Mouse (Mus musculus): ENCODE data around the gene Hist1h3f. TPM values are rescaled to one million over a fixed set of nuclear protein-coding genes. Genes with fewer than 3 reads are reported as not detected.

Gene Hist1h3f
- 0.62 and 0.89 TPM in 2 replicates for polyA plus RNA-seq (2014; fragmentation: Nextera tagmentation; extraction: Ambion mirVana)

- under 1% methylated on average over 21 of the region's 45 CpGs for WGBS
- ATAC-seq, result peak; percentile 95
- DNase-seq (ENCODE audit: low spot score), result peak; percentile 99
Observed at GRCm38 (mm10) chr13:23543965-23544786, at the start of gene Hist1h3f. Hist1h3f (plus strand) TSS chr13:23544052.

GRCm38 (mm10) chr13:23495526-23495925 is 48.3 kb upstream of the Hist1h3f start:
- H3K4me3 ChIP-seq (ENCODE audit: low read depth, low read length), result no peak overlapping the region
- WGBS, result 79% methylated on average over 6 of the region's 6 CpGs
- H3K9me3 ChIP-seq (replicated peaks; ENCODE audit: control insufficient read depth, low read length), result no peaks in the 10 kb centered on the region
- H3K4me1 ChIP-seq (ENCODE audit: control insufficient read depth, insufficient read depth, low read length), result 0 out of 2 replicates have a peak, but pooled peaks cover 3% of the 10 kb centered on the region
- H3K4me2 ChIP-seq (ENCODE audit: low read length), result no peak overlapping the region
- no peak for DNase-seq (ENCODE audit: low spot score)
- no peaks in the 10 kb centered on the region for H3K27me3 ChIP-seq (replicated peaks; ENCODE audit: control insufficient read depth, insufficient read depth, low read length)
- H3K36me3 ChIP-seq (ENCODE audit: control insufficient read depth, insufficient read depth, low read length), result no peaks in the 10 kb centered on the region
- H3K9ac ChIP-seq (ENCODE audit: low read length), result no peak overlapping the region
- ATAC-seq, result no peak
- H3K27ac ChIP-seq (ENCODE audit: low read depth, low read length), result no peak overlapping the region

More at GRCm38 (mm10) chr13:23543965-23544786, at the start of gene Hist1h3f:
- Histone ChIP-seq H3K27me3 (replicated peaks; ENCODE audit: control insufficient read depth, insufficient read depth, low read length) (no peaks in the 10 kb centered on the region), H3K4me2 (ENCODE audit: low read length) (peak within 1 kb of the TSS; percentile 81), H3K27ac (ENCODE audit: low read depth, low read length) (peak within 1 kb of the TSS; percentile 92), H3K4me3 (ENCODE audit: low read depth, low read length) (peak within 1 kb of the TSS; percentile 41), H3K9me3 (replicated peaks; ENCODE audit: control insufficient read depth, low read length) (no peaks in the 10 kb centered on the region), H3K9ac (ENCODE audit: low read length) (peak within 1 kb of the TSS; percentile 62), H3K36me3 (ENCODE audit: control insufficient read depth, insufficient read depth, low read length) (no peaks in the 10 kb centered on the region), H3K4me1 (ENCODE audit: control insufficient read depth, insufficient read depth, low read length) (no peaks in the 10 kb centered on the region)

- Histone ChIP-seq H3K4me2 (ENCODE audit: low read length) (peak overlapping the region; percentile 38), H3K27ac (ENCODE audit: low read depth, low read length) (no peak overlapping the region), H3K27me3 (replicated peaks; ENCODE audit: control insufficient read depth, insufficient read depth, low read length) (no peaks in the 10 kb centered on the region), H3K4me1 (ENCODE audit: control insufficient read depth, insufficient read depth, low read length) (no peaks in the 10 kb centered on the region), H3K36me3 (ENCODE audit: control insufficient read depth, insufficient read depth, low read length) (no peaks in the 10 kb centered on the region), H3K9me3 (replicated peaks; ENCODE audit: control insufficient read depth, low read length) (no peaks in the 10 kb centered on the region), H3K9ac (ENCODE audit: low read length) (no peak overlapping the region), H3K4me3 (ENCODE audit: low read depth, low read length) (0 out of 2 replicates have a peak overlapping the region, but pooled peaks have one; percentile 9)
- 3% methylated on average over 19 of the region's 19 CpGs for WGBS
- DNase-seq (ENCODE audit: low spot score) (no peak), ATAC-seq (0 out of 2 replicates have a peak, but pooled peaks have one; percentile 22)
Observed at GRCm38 (mm10) chr13:23497656-23498321, 46.1 kb upstream of the Hist1h3f start.

GRCm38 (mm10) chr13:23498653-23499052 is 45.2 kb upstream of the Hist1h3f start:
- no peaks in the 10 kb centered on the region for H3K4me1 ChIP-seq (ENCODE audit: control insufficient read depth, insufficient read depth, low read length)
- H3K9ac ChIP-seq (ENCODE audit: low read length), result peak overlapping the region; percentile 13; the same call in 1 of the 2 replicates
- H3K4me2 ChIP-seq (ENCODE audit: low read length), result peak overlapping the region; percentile 38
- no peak overlapping the region for H3K27ac ChIP-seq (ENCODE audit: low read depth, low read length)
- ATAC-seq (peak; percentile 40; the same call in 1 of the 2 replicates), DNase-seq (ENCODE audit: low spot score) (peak; percentile 49)
- no peaks in the 10 kb centered on the region for H3K9me3 ChIP-seq (replicated peaks; ENCODE audit: control insufficient read depth, low read length)
- WGBS, result 4% methylated on average over 10 of the region's 10 CpGs
- no peaks in the 10 kb centered on the region for H3K27me3 ChIP-seq (replicated peaks; ENCODE audit: control insufficient read depth, insufficient read depth, low read length)
- H3K4me3 ChIP-seq (ENCODE audit: low read depth, low read length), result 0 out of 2 replicates have a peak overlapping the region, but pooled peaks have one; percentile 9
- no peaks in the 10 kb centered on the region for H3K36me3 ChIP-seq (ENCODE audit: control insufficient read depth, insufficient read depth, low read length)

GRCm38 (mm10) chr13:23499943-23500342 is 43.9 kb upstream of the Hist1h3f start:
- WGBS, result 8% methylated on average over 7 of the region's 7 CpGs

GRCm38 (mm10) chr13:23500424-23501200 is 43.2 kb upstream of the Hist1h3f start:
- Histone ChIP-seq H3K4me2 (ENCODE audit: low read length) (no peak overlapping the region), H3K4me1 (ENCODE audit: control insufficient read depth, insufficient read depth, low read length) (peaks cover 4% of the 10 kb centered on the region)
- ATAC-seq, result peak; percentile 60

More at GRCm38 (mm10) chr13:23499943-23500342, 43.9 kb upstream of the Hist1h3f start:
- Histone ChIP-seq H3K27me3 (replicated peaks; ENCODE audit: control insufficient read depth, insufficient read depth, low read length) (no peaks in the 10 kb centered on the region), H3K4me1 (ENCODE audit: control insufficient read depth, insufficient read depth, low read length) (no peaks in the 10 kb centered on the region), H3K4me2 (ENCODE audit: low read length) (no peak overlapping the region), H3K4me3 (ENCODE audit: low read depth, low read length) (no peak overlapping the region), H3K36me3 (ENCODE audit: control insufficient read depth, insufficient read depth, low read length) (no peaks in the 10 kb centered on the region), H3K27ac (ENCODE audit: low read depth, low read length) (no peak overlapping the region), H3K9ac (ENCODE audit: low read length) (no peak overlapping the region), H3K9me3 (replicated peaks; ENCODE audit: control insufficient read depth, low read length) (no peaks in the 10 kb centered on the region)
- ATAC-seq (no peak), DNase-seq (ENCODE audit: low spot score) (no peak)

GRCm38 (mm10) chr13:23501511-23501910 is 42.3 kb upstream of the Hist1h3f start:
- Histone ChIP-seq H3K4me1 (ENCODE audit: control insufficient read depth, insufficient read depth, low read length) (peaks cover 9% of the 10 kb centered on the region), H3K4me2 (ENCODE audit: low read length) (no peak overlapping the region), H3K27me3 (replicated peaks; ENCODE audit: control insufficient read depth, insufficient read depth, low read length) (no peaks in the 10 kb centered on the region), H3K9me3 (replicated peaks; ENCODE audit: control insufficient read depth, low read length) (no peaks in the 10 kb centered on the region), H3K36me3 (ENCODE audit: control insufficient read depth, insufficient read depth, low read length) (no peaks in the 10 kb centered on the region), H3K4me3 (ENCODE audit: low read depth, low read length) (no peak overlapping the region), H3K9ac (ENCODE audit: low read length) (no peak overlapping the region), H3K27ac (ENCODE audit: low read depth, low read length) (no peak overlapping the region)
- DNase-seq (ENCODE audit: low spot score) (no peak), ATAC-seq (no peak)
- 22% methylated on average over 5 of the region's 5 CpGs for WGBS

More at GRCm38 (mm10) chr13:23500424-23501200, 43.2 kb upstream of the Hist1h3f start:
- Histone ChIP-seq H3K9ac (ENCODE audit: low read length) (no peak overlapping the region), H3K9me3 (replicated peaks; ENCODE audit: control insufficient read depth, low read length) (no peaks in the 10 kb centered on the region), H3K36me3 (ENCODE audit: control insufficient read depth, insufficient read depth, low read length) (no peaks in the 10 kb centered on the region), H3K27ac (ENCODE audit: low read depth, low read length) (no peak overlapping the region), H3K4me3 (ENCODE audit: low read depth, low read length) (no peak overlapping the region), H3K27me3 (replicated peaks; ENCODE audit: control insufficient read depth, insufficient read depth, low read length) (no peaks in the 10 kb centered on the region)
- under 1% methylated on average over 17 of the region's 17 CpGs for WGBS
- DNase-seq (ENCODE audit: low spot score), result peak; percentile 82

- no peak for DNase-seq (ENCODE audit: low spot score)
- no peak overlapping the region for H3K4me2 ChIP-seq (ENCODE audit: low read length)
- no peaks in the 10 kb centered on the region for H3K36me3 ChIP-seq (ENCODE audit: control insufficient read depth, insufficient read depth, low read length)
- H3K4me3 ChIP-seq (ENCODE audit: low read depth, low read length), result no peak overlapping the region
- no peak for ATAC-seq
- H3K4me1 ChIP-seq (ENCODE audit: control insufficient read depth, insufficient read depth, low read length), result peaks cover 9% of the 10 kb centered on the region
- WGBS, result 28% methylated on average over 9 of the region's 9 CpGs
- no peak overlapping the region for H3K27ac ChIP-seq (ENCODE audit: low read depth, low read length)
- no peaks in the 10 kb centered on the region for H3K27me3 ChIP-seq (replicated peaks; ENCODE audit: control insufficient read depth, insufficient read depth, low read length)
- H3K9ac ChIP-seq (ENCODE audit: low read length), result no peak overlapping the region
- H3K9me3 ChIP-seq (replicated peaks; ENCODE audit: control insufficient read depth, low read length), result no peaks in the 10 kb centered on the region
Observed at GRCm38 (mm10) chr13:23502031-23502567, 41.8 kb upstream of the Hist1h3f start.

All from forebrain, embryonic 14.5 days (tissue).